Mouse (Mus musculus) hindbrain, embryonic 16.5 days (tissue): ENCODE data around the gene Crip3. TPM values are rescaled to one million over a fixed set of nuclear protein-coding genes. Genes with fewer than 3 reads are reported as not detected.

ENCODE experiments used
- ATAC-seq: fragments of 200-750 bp; cut with Nextera tagmentation; 2 replicates; pipeline ENCODE4 v1.8.0; 2017; ENCODE audit warnings: moderate TSS enrichment, moderate library complexity
- H3K27ac ChIP-seq: fragments of 300-500 bp; sonication (generic); 2 replicates; pipeline ENCODE4 v1.5.1; 2014; ENCODE audit warnings: low read depth, mild to moderate bottlenecking, control low read depth, low read length, moderate library complexity
- H3K27me3 ChIP-seq: fragments of 300-500 bp; sonication (generic); replicated peaks from 2 replicates; pipeline ENCODE4 v1.6.1; 2014; ENCODE audit warnings: low read length; ENCODE audit not compliant: control insufficient read depth, insufficient read depth
- H3K36me3 ChIP-seq: fragments of 300-500 bp; sonication (generic); 2 replicates; pipeline ENCODE4 v1.6.1; 2014; ENCODE audit warnings: mild to moderate bottlenecking, low read length, moderate library complexity, mixed read lengths; ENCODE audit not compliant: control insufficient read depth, insufficient read depth
- H3K4me1 ChIP-seq: fragments of 300-500 bp; sonication (generic); 2 replicates; pipeline ENCODE4 v1.6.1; 2014; ENCODE audit warnings: low read depth, low read length; ENCODE audit not compliant: control insufficient read depth, insufficient read depth
- H3K4me2 ChIP-seq: fragments of 300-500 bp; sonication (generic); 2 replicates; pipeline ENCODE4 v1.6.1; 2014; ENCODE audit warnings: mild to moderate bottlenecking, low read length, control low read depth, moderate library complexity
- H3K4me3 ChIP-seq: fragments of 300-500 bp; sonication (generic); 2 replicates; pipeline ENCODE4 v1.5.1; 2014; ENCODE audit warnings: mild to moderate bottlenecking, low read length, control low read depth, moderate library complexity
- H3K9ac ChIP-seq: fragments of 300-500 bp; sonication (generic); 2 replicates; pipeline ENCODE4 v1.6.1; 2014; ENCODE audit warnings: low read depth, mild to moderate bottlenecking, control low read depth, low read length, moderate library complexity
- H3K9me3 ChIP-seq: fragments of 300-500 bp; sonication (generic); 2 replicates; pipeline ENCODE4 v1.6.1; 2014; ENCODE audit warnings: mild to moderate bottlenecking, low read length, moderate library complexity; ENCODE audit not compliant: control insufficient read depth
- WGBS: fragments of 180-500 bp; shearing (Covaris S2); extraction: QIAGEN DNeasy Blood & Tissue Kit; methylation state at CpG from one replicate; pipeline ENCODE4 v1.1.7; 2014; 5-methylcytosine and 5-hydroxymethylcytosine counted together
- polyA plus RNA-seq: library from polyadenylated mRNA; unstranded; fragments of >200 nt; fragmentation: Nextera tagmentation; extraction: Ambion mirVana; gene quantifications from 2 replicates; pipeline ENCODE4 v1.2.1, GENCODE M21; 2015

Gene Crip3
- polyA plus RNA-seq, 1 experiment from 2014 or later, result 3.3 TPM

DNA sequence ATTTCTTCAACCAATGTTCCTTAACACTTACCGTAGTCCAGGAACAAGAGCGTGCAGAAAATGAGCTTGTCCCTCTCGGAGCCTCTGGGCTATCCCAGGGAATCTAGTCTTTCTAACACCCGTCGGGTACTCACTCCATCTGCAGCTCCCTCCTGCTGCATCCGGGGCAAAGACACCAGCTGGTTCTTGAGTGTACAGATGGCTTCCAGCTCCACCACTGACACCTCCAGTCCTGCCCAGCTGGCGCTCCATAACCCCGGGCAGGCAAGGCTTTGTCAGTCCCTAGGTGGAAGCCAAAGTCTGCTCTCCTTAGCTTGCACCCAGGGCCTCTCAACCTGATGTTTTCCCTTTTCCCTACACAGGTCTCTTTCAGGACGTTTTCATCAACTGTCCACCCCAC, 39.1 kb downstream of the Crip3 start:
- WGBS, result 59% methylated on average over 9 of the region's 9 CpGs
- no peak overlapping the region for H3K9ac ChIP-seq
- H3K4me1 ChIP-seq, result no peaks in the 10 kb centered on the region
- H3K27ac ChIP-seq, result no peak overlapping the region
- no peaks in the 10 kb centered on the region for H3K27me3 ChIP-seq
- peaks cover 50% of the 10 kb centered on the region for H3K36me3 ChIP-seq
- ATAC-seq, result no peak
- no peak overlapping the region for H3K4me2 ChIP-seq
- H3K9me3 ChIP-seq, result no peaks in the 10 kb centered on the region
- H3K4me3 ChIP-seq, result no peak overlapping the region

DNA sequence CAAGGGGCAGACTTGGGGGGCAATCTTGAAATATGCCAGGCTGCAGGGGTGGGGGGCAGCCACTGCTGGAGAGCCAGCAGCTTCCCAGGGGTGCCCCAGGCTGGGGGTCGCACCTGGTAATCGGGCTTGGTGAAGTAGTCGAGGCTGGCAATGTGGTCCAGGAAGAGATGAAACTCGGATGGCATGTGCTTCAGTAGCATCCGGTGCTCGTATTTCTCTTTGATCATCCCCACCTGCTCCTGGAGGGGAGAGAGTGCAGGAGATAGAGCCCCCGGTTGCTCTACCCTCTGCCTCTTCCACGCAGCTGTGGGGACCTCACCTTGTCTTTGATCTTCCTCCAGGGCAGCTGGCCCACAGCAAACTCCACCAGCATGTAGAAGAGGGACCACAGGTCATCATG, 47.9 kb downstream of the Crip3 start:
- Histone ChIP-seq H3K27me3 (no peaks in the 10 kb centered on the region), H3K27ac (no peak overlapping the region), H3K9ac (no peak overlapping the region), H3K9me3 (no peaks in the 10 kb centered on the region), H3K4me1 (no peaks in the 10 kb centered on the region), H3K4me2 (no peak overlapping the region), H3K4me3 (no peak overlapping the region), H3K36me3 (peaks cover 39% of the 10 kb centered on the region)
- ATAC-seq, result no peak
- 88% methylated on average over 8 of the region's 8 CpGs for WGBS

DNA sequence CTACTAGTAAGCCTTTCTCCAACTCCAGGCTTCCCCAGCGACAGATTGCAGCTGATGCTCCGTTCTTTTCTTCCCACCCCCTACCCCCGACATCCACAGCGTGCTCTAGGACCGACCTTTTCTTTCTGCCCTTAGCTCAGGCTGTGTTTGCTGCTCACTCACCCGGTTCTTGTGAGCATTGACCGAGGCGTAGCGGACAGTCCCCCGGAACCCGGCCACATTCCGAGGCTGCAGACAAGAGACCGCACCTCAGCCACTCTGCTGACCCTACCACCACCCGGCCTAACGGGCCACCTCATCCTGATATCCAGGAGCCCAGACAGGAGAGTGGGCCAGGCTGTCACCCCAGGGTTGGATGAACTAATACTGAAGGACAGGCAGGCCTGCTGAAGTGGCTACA, 48.6 kb downstream of the Crip3 start:
- WGBS, result 74% methylated on average over 15 of the region's 15 CpGs
- H3K36me3 ChIP-seq, result peaks cover 39% of the 10 kb centered on the region

More for the DNA sequence above, 48.6 kb downstream of the Crip3 start:
- H3K9ac ChIP-seq, result no peak overlapping the region
- no peak overlapping the region for H3K27ac ChIP-seq
- no peaks in the 10 kb centered on the region for H3K9me3 ChIP-seq
- no peaks in the 10 kb centered on the region for H3K4me1 ChIP-seq
- H3K4me2 ChIP-seq, result no peak overlapping the region
- ATAC-seq, result no peak
- H3K27me3 ChIP-seq, result no peaks in the 10 kb centered on the region
- no peak overlapping the region for H3K4me3 ChIP-seq

Other genes starting within 250 kb of the Crip3 start
- gene Polh, start 226.3 kb upstream of the Crip3 start, polyA plus RNA-seq, result 6.2 and 8.4 TPM in 2 replicates
- gene Xpo5, start 226.1 kb upstream of the Crip3 start, polyA plus RNA-seq, result 29.0 and 35.7 TPM in 2 replicates
- gene Polr1c, start 180.9 kb upstream of the Crip3 start, polyA plus RNA-seq, result 72.4 and 76.6 TPM in 2 replicates
- 101 and 105 TPM in 2 replicates for gene Yipf3, start 180.8 kb upstream of the Crip3 start, polyA plus RNA-seq
- 19.1 and 23.8 TPM in 2 replicates for gene Lrrc73, start 175.4 kb upstream of the Crip3 start, polyA plus RNA-seq
- gene Tjap1, start 145.9 kb upstream of the Crip3 start, polyA plus RNA-seq, result 26.7 and 32.1 TPM in 2 replicates
- gene Dlk2, start 131.5 kb upstream of the Crip3 start, polyA plus RNA-seq, result 25.3 and 26.8 TPM in 2 replicates
- 9.2 and 9.3 TPM in 2 replicates for gene Abcc10, start 100.6 kb upstream of the Crip3 start, polyA plus RNA-seq
- gene Zfp318, start 45.2 kb upstream of the Crip3 start, polyA plus RNA-seq, result 10.2 and 11.8 TPM in 2 replicates
- not detected in 2 replicates for gene Slc22a7, start 9.5 kb downstream of the Crip3 start, polyA plus RNA-seq
- 5.1 and 5.5 TPM in 2 replicates for gene Ttbk1, start 58.7 kb downstream of the Crip3 start, polyA plus RNA-seq
- gene Dnph1, start 67.8 kb downstream of the Crip3 start, polyA plus RNA-seq, result 18.7 and 19.0 TPM in 2 replicates
- gene Cul9, start 117.5 kb downstream of the Crip3 start, polyA plus RNA-seq, result 19.7 and 25.1 TPM in 2 replicates
- 3.5 and 3.6 TPM in 2 replicates for gene Srf, start 127.2 kb downstream of the Crip3 start, polyA plus RNA-seq
- gene Ptk7, start 200.6 kb downstream of the Crip3 start, polyA plus RNA-seq, result 25.9 and 36.1 TPM in 2 replicates
- 32.3 and 34.1 TPM in 2 replicates for gene Klc4, start 217.1 kb downstream of the Crip3 start, polyA plus RNA-seq
- 64.5 and 73.7 TPM in 2 replicates for gene Mrpl2, start 217.3 kb downstream of the Crip3 start, polyA plus RNA-seq
- 39.9 and 45.4 TPM in 2 replicates for gene Cul7, start 221.4 kb downstream of the Crip3 start, polyA plus RNA-seq
- 51.4 and 54.8 TPM in 2 replicates for gene Rrp36, start 245.4 kb downstream of the Crip3 start, polyA plus RNA-seq
- gene Mea1, start 249.9 kb downstream of the Crip3 start, polyA plus RNA-seq, result 317 and 353 TPM in 2 replicates